Mouse (Mus musculus) midbrain, embryonic 10.5 days (tissue): ENCODE data around the gene Thyn1. TPM values are rescaled to one million over a fixed set of nuclear protein-coding genes. Genes with fewer than 3 reads are reported as not detected.

Experiments
- polyA plus RNA-seq: library from polyadenylated mRNA; unstranded; fragments of >200 nt; fragmentation: Nextera tagmentation; extraction: Ambion mirVana; gene quantifications from 2 replicates; pipeline ENCODE4 v1.2.1, GENCODE M21; 2016

Thyn1 gene
- polyA plus RNA-seq, 1 experiment from 2014 or later, result 178 TPM

Other genes starting within 250 kb of the Thyn1 start
- 5.8 and 6.0 TPM in 2 replicates for gene Glb1l2, start 193.2 kb upstream of the Thyn1 start, polyA plus RNA-seq
- not detected in 2 replicates for gene Glb1l3, start 138.8 kb upstream of the Thyn1 start, polyA plus RNA-seq
- gene Gm1110, start 76.6 kb upstream of the Thyn1 start, polyA plus RNA-seq, result not detected in 2 replicates
- gene Acad8, start 144 bp upstream of the Thyn1 start, polyA plus RNA-seq, result 43.8 and 46.1 TPM in 2 replicates
- gene Vps26b, start 30.4 kb downstream of the Thyn1 start, polyA plus RNA-seq, result 38.3 and 40.7 TPM in 2 replicates
- gene Ncapd3, start 30.5 kb downstream of the Thyn1 start, polyA plus RNA-seq, result 36.9 and 37.3 TPM in 2 replicates
- 146 and 147 TPM in 2 replicates for gene Jam3, start 155.7 kb downstream of the Thyn1 start, polyA plus RNA-seq